Mouse (Mus musculus): ENCODE results near the gene Fbxo10. TPM values are rescaled to one million over a fixed set of nuclear protein-coding genes. Genes with fewer than 3 reads are reported as not detected.
"Not testable (repeated sequence)": the region's sequence is repeated elsewhere in the genome, so short reads cannot be mapped to it uniquely, and the experiment has no call there.

Fbxo10 gene
- polyA plus RNA-seq, 1 experiment = 59.6 TPM

- no peak for DNase-seq (ENCODE audit: low read depth)
These were observed 84.4 kb downstream of the Fbxo10 start for GRCm38 (mm10) chr4:45000001-45000400.

GRCm38 (mm10) chr4:44998071-44998470, 86.3 kb downstream of the Fbxo10 start:
- no peak for DNase-seq (ENCODE audit: low read depth)

GRCm38 (mm10) chr4:44994776-44995175, 89.6 kb downstream of the Fbxo10 start:
- DNase-seq (ENCODE audit: low read depth) = no peak

- DNase-seq (ENCODE audit: low read depth) = no peak
These were observed 90.6 kb downstream of the Fbxo10 start for GRCm38 (mm10) chr4:44993847-44994246.

- not testable (repeated sequence) for DNase-seq (ENCODE audit: low read depth)
These were observed 91.2 kb downstream of the Fbxo10 start for GRCm38 (mm10) chr4:44993179-44993578.

GRCm38 (mm10) chr4:44992330-44992729, 92.1 kb downstream of the Fbxo10 start:
- DNase-seq (ENCODE audit: low read depth) = not testable (repeated sequence)

- DNase-seq (ENCODE audit: low read depth) = no peak
These were observed 93.8 kb downstream of the Fbxo10 start for GRCm38 (mm10) chr4:44990560-44990959.

Other genes with a start within 250 kb of the Fbxo10 start
- 106 and 120 TPM in 2 replicates for gene Grhpr, start 103.2 kb downstream of the Fbxo10 start, polyA plus RNA-seq (2012; rRNA removed)
- gene Zbtb5, start 72.2 kb downstream of the Fbxo10 start, polyA plus RNA-seq (2012; rRNA removed) = 12.1 and 12.9 TPM in 2 replicates
- gene Polr1e, start 66.0 kb downstream of the Fbxo10 start, polyA plus RNA-seq (2012; rRNA removed) = 5.2 and 5.3 TPM in 2 replicates
- gene Tomm5, start 23.5 kb upstream of the Fbxo10 start, polyA plus RNA-seq (2012; rRNA removed) = 68.9 and 86.6 TPM in 2 replicates
- gene Frmpd1, start 100.3 kb upstream of the Fbxo10 start, polyA plus RNA-seq (2012; rRNA removed) = 0.23 and 0.34 TPM in 2 replicates
- 2.1 and 2.7 TPM in 2 replicates for gene Trmt10b, start 212.5 kb upstream of the Fbxo10 start, polyA plus RNA-seq (2012; rRNA removed)